Mouse (Mus musculus): ENCODE measurements around the gene Vsx2. TPM values are rescaled to one million over a fixed set of nuclear protein-coding genes. Genes with fewer than 3 reads are reported as not detected.

The Vsx2 gene
- polyA plus RNA-seq, 1 experiment: not detected

DNA sequence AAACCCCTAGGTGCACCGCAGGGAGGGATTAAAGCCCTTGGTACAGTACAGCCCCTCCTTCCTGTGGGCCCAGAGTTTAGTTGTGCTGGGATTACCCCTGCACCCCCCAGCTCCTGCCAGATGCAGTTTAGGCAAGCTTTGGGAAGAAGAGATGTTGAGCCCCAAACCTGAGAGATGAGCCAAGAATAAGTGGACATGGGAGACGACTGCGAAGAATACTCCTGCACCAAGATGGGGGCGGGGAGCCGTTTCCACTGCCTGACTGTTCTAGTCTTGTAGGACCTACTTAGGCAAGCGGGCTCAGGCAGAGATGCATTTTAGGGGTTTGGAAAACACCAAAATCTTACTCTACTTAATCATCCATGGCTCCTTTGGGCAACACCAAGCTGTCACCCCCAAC lies 70.7 kb downstream of the Vsx2 start:
- Histone ChIP-seq H3K4me3 (replicated peaks; ENCODE audit: control insufficient read depth, low read depth, low read length) (no peak overlapping the region), H3K4me1 (ENCODE audit: control insufficient read depth, insufficient read depth, low read length) (no peaks in the 10 kb centered on the region), H3K27ac (ENCODE audit: control insufficient read depth, insufficient read depth, low read depth, low read length, poor library complexity) (no peak overlapping the region)
- TF ChIP-seq CTCF (IDR thresholded peaks at IDR 0.05; ENCODE audit: control insufficient read depth, insufficient read depth, low read length) (no peak), POLR2A (IDR thresholded peaks at IDR 0.05; ENCODE audit: borderline replicate concordance, control insufficient read depth, low read depth, low read length) (no peak)
- 18% methylated on average over 6 of the region's 6 CpGs for WGBS

DNA sequence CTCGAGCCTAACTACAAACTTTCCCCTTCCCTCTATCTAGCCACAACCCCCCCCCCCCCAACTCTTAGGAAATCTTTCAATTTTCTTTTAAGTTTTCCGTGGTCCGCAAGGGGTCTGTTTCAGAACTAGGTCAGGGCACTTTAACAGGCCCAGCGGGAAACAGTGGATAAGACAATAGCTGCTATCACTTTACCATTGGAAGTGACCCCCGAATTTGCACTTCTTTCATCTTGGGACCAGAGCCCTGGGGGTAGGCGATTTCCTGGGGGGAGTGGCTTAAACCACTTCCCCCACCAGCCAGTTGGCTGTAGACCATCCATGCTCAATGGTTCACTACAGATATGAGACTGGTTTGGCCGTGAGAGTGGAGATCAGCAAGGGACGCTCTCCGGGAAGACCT lies 71.1 kb downstream of the Vsx2 start, which contains the start of gene Vrtn:
TSS of gene Vrtn (plus strand) at position 366 of the 400 bp plus-strand sequence.
- TF ChIP-seq POLR2A (IDR thresholded peaks at IDR 0.05; ENCODE audit: borderline replicate concordance, control insufficient read depth, low read depth, low read length): no peak
- no peak for TF ChIP-seq CTCF (IDR thresholded peaks at IDR 0.05; ENCODE audit: control insufficient read depth, insufficient read depth, low read length)
- 8% methylated on average over 9 of the region's 9 CpGs for WGBS
- Histone ChIP-seq H3K4me1 (ENCODE audit: control insufficient read depth, insufficient read depth, low read length) (no peaks in the 10 kb centered on the region), H3K4me3 (replicated peaks; ENCODE audit: control insufficient read depth, low read depth, low read length) (no peak within 1 kb of the TSS), H3K27ac (ENCODE audit: control insufficient read depth, insufficient read depth, low read depth, low read length, poor library complexity) (no peak within 1 kb of the TSS)

Other genes with a start within 250 kb of the Vsx2 start
- 9.8 and 26.6 TPM in 2 replicates for gene Coq6, start 208.1 kb upstream of the Vsx2 start, polyA plus RNA-seq (2011; ENCODE audit: insufficient read depth, insufficient read length, low replicate concordance, missing spikeins)
- gene Fam161b, start 207.9 kb upstream of the Vsx2 start, polyA plus RNA-seq (2011; ENCODE audit: insufficient read depth, insufficient read length, low replicate concordance, missing spikeins): 1.5 and 2.0 TPM in 2 replicates
- gene Entpd5, start 160.7 kb upstream of the Vsx2 start, polyA plus RNA-seq (2011; ENCODE audit: insufficient read depth, insufficient read length, low replicate concordance, missing spikeins): 13.8 and 25.0 TPM in 2 replicates
- gene Bbof1, start 160.7 kb upstream of the Vsx2 start, polyA plus RNA-seq (2011; ENCODE audit: insufficient read depth, insufficient read length, low replicate concordance, missing spikeins): 2.8 and 3.0 TPM in 2 replicates
- gene Rnf113a2, start 152.6 kb upstream of the Vsx2 start, polyA plus RNA-seq (2011; ENCODE audit: insufficient read depth, insufficient read length, low replicate concordance, missing spikeins): 9.5 and 10.6 TPM in 2 replicates
- gene Aldh6a1, start 118.8 kb upstream of the Vsx2 start, polyA plus RNA-seq (2011; ENCODE audit: insufficient read depth, insufficient read length, low replicate concordance, missing spikeins): 2.5 and 3.0 TPM in 2 replicates
- 12.5 and 13.0 TPM in 2 replicates for gene Lin52, start 118.3 kb upstream of the Vsx2 start, polyA plus RNA-seq (2011; ENCODE audit: insufficient read depth, insufficient read length, low replicate concordance, missing spikeins)
- gene Abcd4, start 47.7 kb downstream of the Vsx2 start, polyA plus RNA-seq (2011; ENCODE audit: insufficient read depth, insufficient read length, low replicate concordance, missing spikeins): 4.0 and 7.7 TPM in 2 replicates
- not detected in 2 replicates for gene Vrtn, start 71.3 kb downstream of the Vsx2 start, polyA plus RNA-seq (2011; ENCODE audit: insufficient read depth, insufficient read length, low replicate concordance, missing spikeins)
- 1.3 and 2.4 TPM in 2 replicates for gene Syndig1l, start 129.1 kb downstream of the Vsx2 start, polyA plus RNA-seq (2011; ENCODE audit: insufficient read depth, insufficient read length, low replicate concordance, missing spikeins)
- 33.6 and 72.2 TPM in 2 replicates for gene Npc2, start 203.4 kb downstream of the Vsx2 start, polyA plus RNA-seq (2011; ENCODE audit: insufficient read depth, insufficient read length, low replicate concordance, missing spikeins)
- gene Isca2, start 203.5 kb downstream of the Vsx2 start, polyA plus RNA-seq (2011; ENCODE audit: insufficient read depth, insufficient read length, low replicate concordance, missing spikeins): 83.4 and 90.0 TPM in 2 replicates